Mouse (Mus musculus) erythroblast, embryonic 14.5 days (primary cell): ENCODE data around the gene Pdik1l. TPM values are rescaled to one million over a fixed set of nuclear protein-coding genes. Genes with fewer than 3 reads are reported as not detected.

Experiments
- H3K27me3 ChIP-seq: 2 replicates; pipeline ENCODE4 v1.6.1; 2012; ENCODE audit warnings: inconsistent platforms; ENCODE audit not compliant: control insufficient read depth
- H3K36me3 ChIP-seq: 2 replicates; pipeline ENCODE4 v1.6.1; 2012; ENCODE audit warnings: mild to moderate bottlenecking, inconsistent platforms; ENCODE audit not compliant: control insufficient read depth
- H3K4me1 ChIP-seq: 2 replicates; pipeline ENCODE4 v1.6.1; 2012; ENCODE audit warnings: inconsistent platforms; ENCODE audit not compliant: control insufficient read depth
- H3K4me3 ChIP-seq: replicated peaks from 2 replicates; pipeline ENCODE3; 2012; ENCODE audit warnings: moderate library complexity, mild to moderate bottlenecking, inconsistent platforms
- H3K9me3 ChIP-seq: 2 replicates; pipeline ENCODE4 v1.6.1; 2012; ENCODE audit warnings: low read length, inconsistent platforms, mixed read lengths; ENCODE audit not compliant: control insufficient read depth
- GATA1 ChIP-seq: IDR thresholded peaks from 2 replicates; pipeline ENCODE4 v1.6.1; 2012; ENCODE audit warnings: low read length, inconsistent platforms, mixed read lengths
- TAL1 ChIP-seq: IDR thresholded peaks from 3 replicates; pipeline ENCODE4 v1.6.1; 2012; ENCODE audit warnings: low read length, inconsistent platforms, mixed read lengths
- polyA plus RNA-seq: library from polyadenylated mRNA; stranded (reverse); fragments of >175 nt; gene quantifications from 2 replicates; pipeline ENCODE4 v1.2.3, GENCODE M21; 2012

The Pdik1l gene
- polyA plus RNA-seq, 1 experiment, result 0.53 TPM

- H3K4me1 ChIP-seq, result peaks cover 9% of the 10 kb centered on the region
- no peak for TF ChIP-seq TAL1
- no peak for TF ChIP-seq GATA1
- no peaks in the 10 kb centered on the region; the same call in none of the 2 replicates for H3K9me3 ChIP-seq
- no peaks in the 10 kb centered on the region for H3K36me3 ChIP-seq
- H3K4me3 ChIP-seq, result no peak overlapping the region
- peaks cover 45% of the 10 kb centered on the region for H3K27me3 ChIP-seq
Observed at GRCm38 (mm10) chr4:134256407-134257197, 31.1 kb downstream of the Pdik1l start.

DNA sequence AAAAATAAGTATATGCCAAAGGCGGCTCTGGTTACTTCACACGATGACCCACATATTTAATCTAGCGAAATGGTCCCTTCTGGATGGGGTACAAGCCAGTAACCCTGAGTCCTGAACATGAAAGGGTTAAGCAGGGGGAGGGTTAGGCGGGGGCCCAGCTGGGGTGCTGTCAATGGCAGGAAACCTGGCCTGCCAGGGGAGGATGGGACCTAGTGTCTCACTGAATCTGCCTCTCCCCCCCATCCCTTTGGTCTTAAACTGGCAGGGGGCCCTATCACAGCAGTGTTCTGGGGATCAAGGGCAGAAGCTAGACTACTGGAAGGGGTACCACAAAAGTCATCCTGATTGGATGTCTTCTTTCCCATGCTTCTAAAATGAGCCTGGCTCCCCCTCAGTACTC lies 31.8 kb downstream of the Pdik1l start:
- H3K4me3 ChIP-seq, result no peak overlapping the region
- no peaks in the 10 kb centered on the region for H3K36me3 ChIP-seq
- peaks cover 3% of the 10 kb centered on the region; the same call in 1 of the 2 replicates for H3K9me3 ChIP-seq
- TF ChIP-seq TAL1 (no peak), GATA1 (no peak)
- H3K4me1 ChIP-seq, result peaks cover 16% of the 10 kb centered on the region
- H3K27me3 ChIP-seq, result peaks cover 53% of the 10 kb centered on the region

DNA sequence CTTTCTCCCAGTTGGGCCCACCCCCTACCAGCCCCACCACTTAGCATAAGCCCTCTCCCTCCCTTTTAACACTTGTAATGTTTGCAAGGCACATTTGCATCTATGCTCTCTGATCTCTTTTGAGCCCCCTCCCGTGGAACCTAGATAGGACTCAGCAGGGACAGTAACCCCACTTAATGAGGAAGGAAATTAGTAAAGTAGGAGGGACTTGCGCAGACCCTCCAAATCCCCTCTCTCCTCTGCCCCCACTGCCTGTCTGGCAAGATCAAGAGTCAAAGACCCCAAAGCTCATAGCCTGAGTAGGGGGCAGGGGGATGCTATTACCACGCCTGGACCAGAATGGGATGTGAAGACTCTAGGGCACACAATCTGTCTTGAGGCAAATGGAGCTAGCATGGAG lies 32.9 kb downstream of the Pdik1l start:
- peaks cover 63% of the 10 kb centered on the region for H3K27me3 ChIP-seq
- H3K9me3 ChIP-seq, result peaks cover 3% of the 10 kb centered on the region; the same call in 1 of the 2 replicates
- H3K36me3 ChIP-seq, result no peaks in the 10 kb centered on the region
- H3K4me1 ChIP-seq, result peaks cover 21% of the 10 kb centered on the region
- H3K4me3 ChIP-seq, result no peak overlapping the region
- TF ChIP-seq GATA1 (no peak), TAL1 (no peak)

- TF ChIP-seq TAL1, result no peak
- peaks cover 25% of the 10 kb centered on the region for H3K4me1 ChIP-seq
- H3K4me3 ChIP-seq, result no peak within 1 kb of the TSS
- peaks cover 3% of the 10 kb centered on the region; the same call in 1 of the 2 replicates for H3K9me3 ChIP-seq
- H3K36me3 ChIP-seq, result no peaks in the 10 kb centered on the region
- H3K27me3 ChIP-seq, result peaks cover 73% of the 10 kb centered on the region
Observed at GRCm38 (mm10) chr4:134253722-134254324, 33.9 kb downstream of the Pdik1l start, which contains the start of gene Grrp1. TSS of gene Grrp1 (minus strand) at chr4:134254106.

GRCm38 (mm10) chr4:134252911-134253721 lies 34.6 kb downstream of the Pdik1l start:
- Histone ChIP-seq H3K4me3 (no peak overlapping the region), H3K27me3 (peaks cover 80% of the 10 kb centered on the region), H3K4me1 (peaks cover 25% of the 10 kb centered on the region), H3K36me3 (no peaks in the 10 kb centered on the region), H3K9me3 (peaks cover 3% of the 10 kb centered on the region; the same call in 1 of the 2 replicates)
- no peak for TF ChIP-seq TAL1
- TF ChIP-seq GATA1, result no peak

DNA sequence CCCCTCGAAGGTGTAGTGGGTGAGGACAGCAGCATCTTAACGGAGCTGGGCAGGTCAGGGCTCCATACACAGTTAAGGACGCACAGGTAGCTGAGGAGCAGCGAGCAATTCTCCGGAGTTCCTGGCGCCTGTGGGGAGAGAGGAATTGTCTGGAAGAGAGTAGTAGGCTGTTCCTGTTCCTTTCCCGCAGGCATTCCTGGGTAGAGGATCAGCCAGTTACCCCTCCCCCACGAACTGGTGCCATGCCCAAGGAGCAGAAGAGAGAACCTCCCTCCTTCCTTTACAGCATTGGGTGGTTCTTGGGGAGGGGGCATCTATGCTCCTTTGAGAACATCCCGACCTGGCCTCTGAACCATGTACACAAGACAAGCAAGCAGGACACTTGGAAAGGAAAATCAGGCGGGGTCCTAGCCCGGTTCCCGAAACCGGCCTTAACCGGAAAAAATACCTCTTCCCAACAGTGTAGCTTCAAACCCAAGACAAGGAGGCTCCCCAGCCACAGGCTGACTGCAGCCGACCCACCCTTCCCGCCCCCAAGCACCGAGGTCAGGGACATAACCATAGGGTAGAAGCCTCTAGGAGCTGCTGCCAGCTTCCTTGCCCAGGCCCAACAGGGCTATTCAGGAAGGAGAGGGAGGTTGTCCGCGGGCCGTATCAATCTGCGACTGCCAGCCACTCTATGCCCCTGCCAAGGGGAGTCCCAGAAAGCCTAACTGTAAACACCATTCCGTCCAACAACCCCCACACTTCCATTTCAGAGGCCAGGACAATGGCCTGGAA lies 35.4 kb downstream of the Pdik1l start:
- H3K27me3 ChIP-seq, result peaks cover 88% of the 10 kb centered on the region
- H3K4me3 ChIP-seq, result no peak overlapping the region
- TF ChIP-seq GATA1, result no peak
- TF ChIP-seq TAL1, result no peak
- peaks cover 3% of the 10 kb centered on the region; the same call in 1 of the 2 replicates for H3K9me3 ChIP-seq
- H3K4me1 ChIP-seq, result peaks cover 25% of the 10 kb centered on the region
- no peaks in the 10 kb centered on the region for H3K36me3 ChIP-seq

GRCm38 (mm10) chr4:134251241-134252130 lies 36.2 kb downstream of the Pdik1l start:
- Histone ChIP-seq H3K4me1 (peaks cover 25% of the 10 kb centered on the region), H3K27me3 (peaks cover 97% of the 10 kb centered on the region), H3K4me3 (no peak overlapping the region), H3K36me3 (no peaks in the 10 kb centered on the region), H3K9me3 (peaks cover 3% of the 10 kb centered on the region; the same call in 1 of the 2 replicates)
- TF ChIP-seq GATA1 (no peak), TAL1 (no peak)

- peaks cover 96% of the 10 kb centered on the region for H3K27me3 ChIP-seq
- no peak overlapping the region for H3K4me3 ChIP-seq
- H3K4me1 ChIP-seq, result peaks cover 26% of the 10 kb centered on the region
- H3K9me3 ChIP-seq, result peaks cover 3% of the 10 kb centered on the region; the same call in 1 of the 2 replicates
- no peaks in the 10 kb centered on the region for H3K36me3 ChIP-seq
- no peak for TF ChIP-seq GATA1
- TF ChIP-seq TAL1, result no peak
Observed at GRCm38 (mm10) chr4:134250930-134251240, 36.8 kb downstream of the Pdik1l start.
